Mouse (Mus musculus): ENCODE results near the gene Arhgap8.

DNA sequence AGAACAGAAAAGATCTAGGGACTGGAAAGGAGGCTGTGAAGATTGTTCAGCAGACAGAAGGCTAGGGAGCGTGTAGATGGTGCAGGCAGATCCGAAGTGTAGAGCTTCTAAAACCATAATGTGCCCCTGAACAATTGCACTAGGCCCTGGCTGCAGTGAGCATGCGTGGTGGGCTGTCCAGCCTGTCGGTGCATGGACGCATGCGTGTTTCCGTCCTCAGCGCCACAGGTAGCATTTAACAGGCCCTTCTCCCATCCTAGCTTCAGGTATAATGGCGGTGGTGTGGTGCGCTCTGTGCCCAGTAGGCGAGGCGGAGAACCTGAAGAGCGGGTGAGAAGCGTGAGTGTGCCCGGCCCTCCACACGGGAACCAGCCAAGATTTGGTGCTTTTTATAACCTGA is 65.0 kb downstream of the Arhgap8 start:
- TF ChIP-seq CTCF (IDR thresholded peaks at IDR 0.05; ENCODE audit: extremely low read depth, insufficient read length, insufficient replicate concordance, low read depth, low read length) (no peak), POLR2A (IDR thresholded peaks at IDR 0.05; ENCODE audit: low read depth, low read length) (no peak)
